Mouse (Mus musculus) adrenal gland, adult 2 months (tissue): ENCODE results near the gene Ttc16. TPM values are rescaled to one million over a fixed set of nuclear protein-coding genes. Genes with fewer than 3 reads are reported as not detected.

Experiments used
- DNase-seq: peaks from one replicate; pipeline ENCODE4 v3.0.0; 2021
- long read RNA-seq: library from polyadenylated mRNA; stranded (forward); transcript quantifications from one replicate; pipeline ENCODE4 v2.0.0, GENCODE M21; 2021
- polyA plus RNA-seq: library from polyadenylated mRNA; depleted of rRNA; stranded (reverse); fragments of >200 nt; gene quantifications from 2 replicates; pipeline ENCODE4 v1.2.3, GENCODE M21; 2012; rRNA removed
- total RNA-seq, 2 experiments: library from RNA; stranded (reverse); gene quantifications; 2 replicates each; pipeline ENCODE4 v1.2.3; 2021

Gene Ttc16
- total RNA-seq (under 1 TPM; 0.24 to 0.35 TPM), polyA plus RNA-seq (0.31 and 0.37 TPM in 2 replicates)
- long read RNA-seq: 0 reads

GRCm38 (mm10) chr2:32775359-32776074 lies at the start of gene Ttc16, which contains the start of gene Ptrh1:
Gene Ttc16 (minus strand): TSS chr2:32775633.
Gene Ptrh1 (plus strand): TSS chr2:32775786.
- peak; percentile 99 for DNase-seq

DNA sequence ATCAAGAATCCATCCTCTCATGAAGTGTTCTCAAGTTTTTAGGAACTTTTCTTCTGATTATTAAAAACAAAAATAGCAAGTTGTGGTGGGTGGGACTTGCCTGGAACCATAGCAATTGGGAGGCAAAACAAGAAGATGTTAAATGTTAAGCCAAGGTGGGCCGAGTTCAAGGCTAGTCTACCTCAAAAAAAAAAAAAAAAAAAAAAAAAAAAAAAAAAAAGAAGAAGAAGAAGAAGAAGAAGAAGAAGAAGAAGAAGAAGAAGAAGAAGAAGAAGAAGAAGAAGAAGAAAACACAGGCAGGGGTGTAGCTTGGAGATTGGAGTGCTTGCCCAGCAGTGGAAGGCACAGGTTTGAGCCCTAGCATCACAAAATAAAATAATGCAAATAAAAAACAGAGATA lies 49.3 kb upstream of the Ttc16 start:
- no peak for DNase-seq

DNA sequence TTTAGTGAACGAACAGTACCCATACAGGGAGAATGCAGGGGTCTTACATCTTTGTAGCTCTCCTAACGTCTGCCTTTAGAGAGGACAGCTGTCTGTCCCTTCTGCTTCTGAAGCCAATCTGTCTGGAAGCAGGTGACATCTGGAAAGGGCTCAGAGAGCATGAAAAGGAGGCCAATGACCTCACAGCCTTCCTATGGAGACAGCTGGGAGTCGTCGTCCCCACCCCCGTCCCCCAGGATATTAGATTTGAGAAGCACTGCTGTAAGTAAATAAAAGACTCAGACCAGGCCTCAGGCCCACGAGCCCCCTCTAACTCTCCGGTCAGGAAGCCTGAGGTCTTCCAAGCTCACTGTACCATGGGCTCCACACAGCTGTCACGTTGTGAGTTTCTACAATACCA lies 48.7 kb upstream of the Ttc16 start:
- DNase-seq: no peak

DNA sequence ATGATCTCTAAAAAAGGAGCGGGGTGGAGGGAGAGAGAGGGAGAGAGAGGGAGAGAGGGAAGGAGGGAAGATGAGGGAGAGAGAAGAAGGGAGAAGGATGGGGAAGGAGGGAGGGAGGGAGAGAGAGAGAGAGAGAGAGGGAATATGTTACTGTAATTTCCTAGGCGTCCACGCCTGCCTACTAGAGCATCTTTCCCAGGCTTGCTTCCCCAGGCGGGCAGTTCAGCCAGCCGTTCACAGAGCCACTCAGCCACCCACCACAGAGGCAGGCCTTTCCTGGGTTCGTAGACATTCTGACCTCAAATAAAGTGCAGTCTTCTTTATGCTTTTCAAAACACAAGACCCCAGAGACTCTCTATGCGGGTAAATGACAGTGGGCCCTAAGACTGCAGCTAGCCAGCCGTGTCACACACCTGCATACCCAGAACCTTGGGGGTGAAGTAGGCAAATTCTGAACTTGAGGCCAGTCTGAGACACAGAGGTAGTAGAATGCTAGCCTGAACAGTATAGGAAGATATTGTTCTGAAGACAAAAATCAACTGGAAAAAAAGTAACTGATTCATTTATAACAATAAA lies 48.2 kb upstream of the Ttc16 start:
- no peak for DNase-seq

DNA sequence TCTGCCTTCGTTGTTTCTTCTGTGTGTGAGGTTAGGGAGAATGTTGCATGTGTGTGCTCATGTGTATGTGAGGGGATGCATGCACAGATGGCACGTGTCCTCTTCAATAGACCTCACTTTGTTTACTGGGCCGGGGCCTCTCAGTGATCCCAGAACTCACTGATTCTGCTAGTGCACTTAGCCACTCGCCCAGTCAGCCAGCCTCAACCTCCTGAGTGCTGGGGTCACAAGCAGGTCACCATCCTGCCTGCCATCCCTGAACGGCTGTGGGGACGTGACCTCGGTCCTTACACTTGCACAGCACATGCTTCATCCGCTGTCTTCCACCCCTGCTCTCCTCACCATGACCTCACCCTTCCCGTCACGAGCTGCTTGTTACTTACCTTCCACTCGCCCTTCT lies 47.7 kb upstream of the Ttc16 start:
- no peak for DNase-seq

DNA sequence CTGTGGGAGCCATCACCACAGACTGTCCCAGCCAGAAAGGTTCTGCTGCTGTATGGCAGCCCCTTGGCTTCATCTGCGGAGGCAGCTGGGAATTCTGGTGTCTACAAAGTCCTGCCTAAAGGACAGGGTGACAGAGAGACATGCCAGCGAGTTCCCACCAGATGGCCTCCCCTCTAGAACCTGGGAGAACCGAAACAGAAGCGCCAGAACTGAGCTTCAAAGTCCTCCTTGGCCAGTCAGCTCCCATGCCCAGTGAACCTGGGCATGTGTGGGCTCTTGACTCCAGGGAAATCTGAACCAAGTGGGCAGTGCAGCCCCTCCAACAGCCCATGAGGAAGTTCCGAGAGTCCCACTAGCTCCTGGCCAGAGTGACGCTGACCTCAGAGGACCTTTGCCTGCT lies 47.2 kb upstream of the Ttc16 start:
- no peak for DNase-seq

- DNase-seq: peak; percentile 30
These were observed 45.8 kb upstream of the Ttc16 start for GRCm38 (mm10) chr2:32821041-32821802.

DNA sequence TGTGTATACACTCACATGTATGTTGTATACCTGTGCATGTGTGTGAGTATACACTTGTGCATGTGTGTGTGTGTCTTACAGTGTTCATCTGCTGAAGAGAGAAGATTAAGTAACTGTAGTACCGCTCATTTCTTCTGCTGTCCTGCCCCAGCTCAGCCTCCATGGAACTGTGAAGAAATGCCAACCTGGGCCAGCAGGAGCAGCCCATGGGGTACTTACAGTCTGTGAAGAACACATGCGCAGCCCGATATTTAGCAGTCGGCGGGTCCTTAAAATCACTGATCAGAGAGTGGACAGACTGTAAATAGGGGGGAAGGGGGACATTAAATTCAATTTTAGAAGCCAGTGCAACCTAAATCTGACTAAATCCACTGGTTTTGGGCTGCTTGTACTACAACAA lies 42.8 kb upstream of the Ttc16 start:
- no peak for DNase-seq

GRCm38 (mm10) chr2:32817589-32817988 lies 42.2 kb upstream of the Ttc16 start:
- DNase-seq: no peak

- no peak for DNase-seq
These were observed 41.6 kb upstream of the Ttc16 start for GRCm38 (mm10) chr2:32816946-32817581.

DNA sequence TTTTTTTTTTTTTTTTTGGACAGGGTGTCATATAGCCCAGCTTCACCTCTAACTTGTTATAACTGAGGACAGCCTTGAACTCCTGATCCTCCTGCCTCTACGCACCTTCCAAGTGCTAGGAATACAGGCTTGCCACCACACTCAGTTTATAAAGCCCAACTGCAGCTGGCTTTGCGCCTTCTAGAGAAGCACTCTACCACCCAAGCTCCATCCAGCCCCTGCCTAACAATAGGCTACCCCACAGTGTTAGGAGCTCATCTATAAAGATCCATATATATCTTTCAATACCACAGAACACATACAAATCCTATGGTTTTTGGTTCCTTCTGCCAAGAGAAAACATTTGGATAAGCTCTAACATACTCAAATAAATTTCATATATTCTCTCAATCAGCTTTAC lies 41.1 kb upstream of the Ttc16 start:
- DNase-seq: no peak

DNA sequence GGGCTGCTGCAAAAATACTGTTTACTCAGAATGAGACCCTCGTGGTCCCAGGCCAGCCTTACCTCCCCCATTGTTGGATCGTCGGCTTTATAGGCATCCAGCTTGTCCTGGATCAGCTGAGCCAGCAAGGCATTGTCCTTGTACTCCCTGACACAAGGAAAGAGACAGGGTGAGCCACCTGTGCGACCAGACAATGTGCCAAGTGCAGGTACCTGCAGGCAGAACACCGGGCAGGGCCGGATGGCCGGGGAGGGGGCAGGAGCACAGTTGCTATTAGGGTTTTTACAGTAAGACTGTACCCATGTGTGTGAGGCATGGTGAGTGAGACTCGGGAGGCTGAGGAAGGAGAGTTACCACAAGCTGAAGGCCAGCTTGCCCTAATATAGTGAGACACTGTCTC lies 36.5 kb upstream of the Ttc16 start:
- DNase-seq: no peak

GRCm38 (mm10) chr2:32808816-32809566 lies 33.6 kb upstream of the Ttc16 start:
- no peak for DNase-seq

- DNase-seq: no peak
These were observed 23.0 kb upstream of the Ttc16 start for GRCm38 (mm10) chr2:32798251-32798962.

DNA sequence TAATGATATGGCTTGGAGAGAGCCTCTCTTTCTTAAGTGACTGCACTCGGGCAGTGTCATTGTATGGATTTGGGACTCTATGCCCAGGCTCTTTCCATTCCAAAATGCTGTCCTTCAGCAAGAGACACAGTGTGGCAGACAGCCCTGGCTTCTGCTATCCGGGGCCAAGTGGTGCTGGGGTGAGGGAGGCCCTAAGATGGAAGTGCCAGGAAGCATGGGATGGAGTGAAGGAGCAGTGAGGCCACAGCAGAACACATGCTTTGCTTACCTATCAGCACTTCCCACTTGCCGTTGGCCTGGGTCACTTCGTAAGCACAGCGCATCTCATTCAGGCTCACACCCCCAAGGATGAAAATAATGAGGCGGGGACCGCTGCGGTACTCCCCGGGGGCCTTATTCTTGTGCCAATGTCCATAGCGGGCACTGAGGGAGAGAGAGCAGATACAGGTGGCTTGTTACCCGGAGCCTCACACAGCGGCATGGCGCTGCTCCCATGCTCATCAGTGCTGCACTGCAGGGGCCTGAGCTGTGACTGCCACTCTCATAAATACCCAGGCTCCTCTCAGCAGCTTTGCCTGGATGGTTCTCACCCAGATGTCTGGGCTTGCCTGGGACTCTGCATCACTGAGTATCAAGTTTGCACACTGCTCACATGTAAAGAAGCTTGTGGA lies 20.4 kb upstream of the Ttc16 start:
- DNase-seq: no peak

DNA sequence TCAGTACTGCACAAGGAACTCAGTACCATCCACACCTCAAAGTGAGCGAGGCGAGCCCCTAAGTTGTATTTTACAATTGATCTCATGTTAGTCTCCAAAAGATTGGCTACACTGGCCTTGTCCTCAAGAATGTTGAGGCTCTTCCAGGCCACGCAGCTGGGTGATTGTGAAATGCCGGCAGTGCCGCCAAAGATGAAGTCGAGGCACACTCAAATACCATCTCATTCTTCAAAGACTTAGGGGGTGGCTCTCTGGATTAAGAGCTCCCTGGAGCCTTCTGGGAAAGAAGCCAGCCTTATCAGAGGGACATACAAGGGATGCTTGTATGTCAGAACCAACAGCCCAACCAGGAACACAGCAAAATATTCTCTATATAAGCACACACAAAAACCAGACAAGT lies 15.9 kb upstream of the Ttc16 start:
- peak; percentile 43 for DNase-seq

DNA sequence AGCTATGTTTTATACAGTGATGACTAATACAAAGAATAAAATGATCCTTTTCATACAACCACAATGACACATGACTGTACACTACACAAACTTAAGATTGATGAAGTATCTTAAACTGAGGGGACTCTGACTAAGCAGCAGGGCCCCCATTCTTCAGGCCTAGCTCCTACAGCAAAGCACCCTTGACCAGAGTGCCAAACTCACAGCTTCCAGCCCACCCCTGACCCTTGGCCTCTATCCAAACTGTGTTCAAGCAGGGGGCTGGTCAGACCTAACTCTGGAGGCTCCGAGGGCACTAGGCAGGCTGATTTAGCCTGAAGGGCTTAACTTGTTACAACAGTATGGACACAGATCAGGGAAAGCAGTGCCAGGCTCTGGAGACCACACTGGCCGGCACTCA lies 13.1 kb upstream of the Ttc16 start:
- no peak for DNase-seq

GRCm38 (mm10) chr2:32787176-32787575 lies 11.7 kb upstream of the Ttc16 start:
- no peak for DNase-seq

- no peak for DNase-seq
These were observed 8.7 kb upstream of the Ttc16 start, which contains the start of gene Cfap157 for GRCm38 (mm10) chr2:32784048-32784681. Gene Cfap157 (minus strand): TSS chr2:32784428.

GRCm38 (mm10) chr2:32781710-32782109 lies 6.3 kb upstream of the Ttc16 start:
- DNase-seq: no peak
